Mouse (Mus musculus) embryonic fibroblast, embryonic 13.5 days (primary cell): ENCODE data around the gene 2310079G19Rik. TPM values are rescaled to one million over a fixed set of nuclear protein-coding genes. Genes with fewer than 3 reads are reported as not detected.

Source experiments
- H3K27ac ChIP-seq: 2 replicates; pipeline ENCODE4 v1.5.1; 2012; ENCODE audit warnings: low read length, control low read depth, inconsistent platforms; ENCODE audit not compliant: insufficient read depth
- H3K4me1 ChIP-seq: 2 replicates; pipeline ENCODE4 v1.6.1; 2011; ENCODE audit warnings: low read length; ENCODE audit not compliant: control insufficient read depth, insufficient read depth
- H3K4me3 ChIP-seq: 2 replicates; pipeline ENCODE4 v1.5.1; 2011; ENCODE audit warnings: mild to moderate bottlenecking, control low read depth, low read length; ENCODE audit not compliant: insufficient read depth
- CTCF ChIP-seq: IDR thresholded peaks from 2 replicates; pipeline ENCODE4 v1.5.1; 2011; ENCODE audit warnings: mild to moderate bottlenecking, control low read depth, low read length, moderate library complexity, borderline replicate concordance; ENCODE audit not compliant: insufficient read depth
- POLR2A ChIP-seq: IDR thresholded peaks from 2 replicates; pipeline ENCODE4 v1.6.1; 2011; ENCODE audit warnings: low read depth, mild to moderate bottlenecking, control low read depth, low read length, moderate library complexity
- polyA plus RNA-seq: library from polyadenylated mRNA; stranded (reverse); fragments of >200 nt; gene quantifications from 2 replicates; pipeline ENCODE4 v1.2.4, GENCODE M21; 2011; ENCODE audit warnings: low read depth; ENCODE audit not compliant: missing spikeins, insufficient read length

Gene 2310079G19Rik
- polyA plus RNA-seq, 1 experiment: not detected

DNA sequence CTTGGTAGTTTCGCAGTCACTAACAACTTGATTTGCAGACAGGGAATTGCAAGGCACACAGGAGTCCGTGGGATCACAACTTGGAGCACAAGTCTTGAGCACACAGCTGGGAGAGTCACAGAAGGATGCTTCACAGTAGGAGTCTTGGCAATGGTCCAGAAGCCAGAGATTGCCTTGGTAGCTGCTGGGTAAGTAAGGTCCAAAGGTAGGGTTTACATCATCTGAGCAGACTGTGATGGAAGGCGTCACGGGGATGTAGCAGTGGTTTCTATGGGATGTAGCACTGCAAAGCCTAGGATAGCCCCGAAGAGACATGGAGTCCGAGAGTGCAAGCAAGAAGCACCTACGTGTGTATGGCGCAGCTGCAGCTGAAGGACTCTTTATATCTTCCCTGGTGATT is 15.5 kb downstream of the 2310079G19Rik start, which contains the start of gene Krtap24-1:
TSS of gene Krtap24-1 (minus strand) at position 358 of the 400 bp plus-strand sequence.
- Histone ChIP-seq H3K4me1 (no peaks in the 10 kb centered on the region), H3K27ac (no peak within 1 kb of the TSS), H3K4me3 (no peak within 1 kb of the TSS)
- TF ChIP-seq CTCF (no peak), POLR2A (no peak)

DNA sequence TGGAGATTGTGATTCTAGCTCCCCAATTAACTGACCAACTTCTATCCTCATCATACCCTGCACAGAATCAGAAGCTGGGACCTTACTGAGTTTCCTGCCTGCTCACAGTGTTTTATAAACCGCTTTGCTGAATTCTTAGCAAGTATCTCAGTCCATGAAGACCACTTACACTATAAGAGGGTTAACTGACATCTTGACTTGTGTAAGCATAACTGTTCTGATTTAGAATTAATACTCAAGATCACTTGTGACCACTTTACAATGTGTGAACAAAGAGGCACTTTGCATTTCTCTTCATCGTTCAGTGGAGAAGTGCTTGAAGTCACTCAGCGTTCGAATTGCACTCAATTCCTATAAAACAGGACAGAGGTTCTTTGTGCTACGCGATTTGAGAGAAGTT is 22.9 kb downstream of the 2310079G19Rik start:
- no peaks in the 10 kb centered on the region for H3K4me1 ChIP-seq
- H3K4me3 ChIP-seq: no peak overlapping the region
- TF ChIP-seq CTCF (no peak), POLR2A (no peak)
- no peak overlapping the region for H3K27ac ChIP-seq

- Histone ChIP-seq H3K27ac (no peak overlapping the region), H3K4me3 (no peak overlapping the region), H3K4me1 (no peaks in the 10 kb centered on the region)
- TF ChIP-seq POLR2A (no peak), CTCF (no peak)
Observed at GRCm38 (mm10) chr16:88602464-88602863, 25.0 kb downstream of the 2310079G19Rik start.

DNA sequence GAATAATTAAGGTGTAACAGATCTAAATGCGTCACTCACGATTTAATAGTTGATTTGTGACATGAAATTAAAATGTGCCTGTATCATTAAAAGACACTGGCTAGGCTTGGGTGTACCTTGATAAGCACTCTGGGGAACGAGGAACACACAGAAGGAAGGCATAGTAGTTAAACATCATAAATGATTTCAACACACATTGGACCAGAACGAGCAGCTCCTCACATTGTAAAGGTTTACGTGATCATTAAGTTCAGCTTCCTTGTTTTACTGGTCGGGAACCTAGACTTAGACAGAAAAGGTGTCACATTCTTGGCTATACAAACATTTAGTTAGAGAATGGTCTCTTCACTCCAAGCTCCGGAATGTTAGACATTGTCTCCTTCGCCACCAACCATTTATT is 27.2 kb downstream of the 2310079G19Rik start:
- H3K4me3 ChIP-seq: no peak overlapping the region
- no peak overlapping the region for H3K27ac ChIP-seq
- no peak for TF ChIP-seq CTCF
- TF ChIP-seq POLR2A: no peak
- H3K4me1 ChIP-seq: no peaks in the 10 kb centered on the region

- no peaks in the 10 kb centered on the region for H3K4me1 ChIP-seq
- no peak overlapping the region for H3K27ac ChIP-seq
- no peak overlapping the region for H3K4me3 ChIP-seq
- TF ChIP-seq CTCF: no peak
- TF ChIP-seq POLR2A: no peak
Observed at GRCm38 (mm10) chr16:88599504-88600237, 27.8 kb downstream of the 2310079G19Rik start.

DNA sequence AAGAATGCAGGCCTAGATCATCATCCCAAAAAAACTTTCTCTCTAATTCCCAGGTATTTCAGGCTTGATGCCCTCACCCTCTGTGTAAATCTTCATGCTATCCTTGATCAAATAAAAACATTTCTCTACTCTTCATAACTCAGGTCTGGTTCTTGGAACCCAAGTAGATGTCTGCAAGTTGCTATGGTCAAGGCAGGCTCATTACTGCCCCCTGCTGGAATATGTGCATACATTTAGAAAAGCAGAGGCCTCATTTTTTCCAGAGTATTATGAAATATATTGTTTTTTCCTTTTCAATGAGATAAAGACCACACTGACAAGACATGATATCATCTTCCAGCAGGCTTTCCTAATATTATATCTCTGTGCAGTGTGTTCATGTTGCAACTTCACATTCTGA is 34.7 kb downstream of the 2310079G19Rik start:
- TF ChIP-seq POLR2A (no peak), CTCF (no peak)
- Histone ChIP-seq H3K4me1 (no peaks in the 10 kb centered on the region), H3K27ac (no peak overlapping the region), H3K4me3 (no peak overlapping the region)

- H3K27ac ChIP-seq: no peak overlapping the region
- no peaks in the 10 kb centered on the region for H3K4me1 ChIP-seq
- no peak overlapping the region for H3K4me3 ChIP-seq
- TF ChIP-seq POLR2A (no peak), CTCF (no peak)
Observed at GRCm38 (mm10) chr16:88583338-88583737, 44.1 kb downstream of the 2310079G19Rik start.

Other genes starting within 250 kb of the 2310079G19Rik start
- gene Cldn17, start 120.7 kb downstream of the 2310079G19Rik start, polyA plus RNA-seq: not detected in 2 replicates
- not detected in 2 replicates for gene Cldn8, start 64.5 kb downstream of the 2310079G19Rik start, polyA plus RNA-seq
- gene Krtap24-1, start 15.4 kb downstream of the 2310079G19Rik start, polyA plus RNA-seq: not detected in 2 replicates
- not detected in 2 replicates for gene Krtap26-1, start 20.1 kb upstream of the 2310079G19Rik start, polyA plus RNA-seq
- not detected in 2 replicates for gene Krtap27-1, start 44.0 kb upstream of the 2310079G19Rik start, polyA plus RNA-seq
- gene 2310061N02Rik, start 80.3 kb upstream of the 2310079G19Rik start, polyA plus RNA-seq: not detected in 2 replicates
- not detected in 2 replicates for gene Krtap13-1, start 101.2 kb upstream of the 2310079G19Rik start, polyA plus RNA-seq
- gene Krtap13, start 124.0 kb upstream of the 2310079G19Rik start, polyA plus RNA-seq: not detected in 2 replicates
- gene 2310034C09Rik, start 131.2 kb upstream of the 2310079G19Rik start, polyA plus RNA-seq: not detected in 2 replicates
- not detected in 2 replicates for gene 2310057N15Rik, start 146.5 kb upstream of the 2310079G19Rik start, polyA plus RNA-seq
- gene Gm5965, start 150.2 kb upstream of the 2310079G19Rik start, polyA plus RNA-seq: not detected in 2 replicates
- not detected in 2 replicates for gene Gm20741, start 184.6 kb upstream of the 2310079G19Rik start, polyA plus RNA-seq
- not detected in 2 replicates for gene Krtap15, start 192.5 kb upstream of the 2310079G19Rik start, polyA plus RNA-seq
- not detected in 2 replicates for gene Krtap14, start 198.5 kb upstream of the 2310079G19Rik start, polyA plus RNA-seq
- not detected in 2 replicates for gene Krtap19-1, start 241.7 kb upstream of the 2310079G19Rik start, polyA plus RNA-seq
- not detected in 2 replicates for gene Krtap19-2, start 246.6 kb upstream of the 2310079G19Rik start, polyA plus RNA-seq